Mouse (Mus musculus) small intestine, adult 2 months (tissue): ENCODE data around the gene Astn2. TPM values are rescaled to one million over a fixed set of nuclear protein-coding genes. Genes with fewer than 3 reads are reported as not detected.

Experiments
- H3K27ac ChIP-seq: fragments of 200-500 bp; 2 replicates; pipeline ENCODE4 v1.5.1; 2012; ENCODE audit warnings: low read depth, low read length, control low read depth, inconsistent platforms; ENCODE audit not compliant: insufficient read depth
- H3K27me3 ChIP-seq: fragments of 200-500 bp; 2 replicates; pipeline ENCODE4 v1.6.1; 2012; ENCODE audit warnings: mild to moderate bottlenecking, moderate library complexity, low read length, inconsistent platforms; ENCODE audit not compliant: control insufficient read depth, insufficient read depth
- H3K36me3 ChIP-seq: fragments of 200-500 bp; 2 replicates; pipeline ENCODE4 v1.6.1; 2012; ENCODE audit warnings: mild to moderate bottlenecking, low read length, control low read depth, inconsistent platforms; ENCODE audit not compliant: control insufficient read depth, insufficient read depth
- H3K4me1 ChIP-seq: fragments of 200-500 bp; 2 replicates; pipeline ENCODE4 v1.6.1; 2012; ENCODE audit warnings: low read length, inconsistent platforms, mixed read lengths; ENCODE audit not compliant: control insufficient read depth, insufficient read depth, insufficient read length
- H3K4me3 ChIP-seq: fragments of 200-500 bp; 2 replicates; pipeline ENCODE4 v1.5.1; 2012; ENCODE audit warnings: low read depth, mild to moderate bottlenecking, control low read depth, inconsistent platforms, low read length, moderate library complexity
- CTCF ChIP-seq: fragments of 200-500 bp; IDR thresholded peaks from 2 replicates; pipeline ENCODE4 v1.5.1; 2012; ENCODE audit warnings: low read depth, mild to moderate bottlenecking, control low read depth, inconsistent platforms, low read length, moderate library complexity, mixed read lengths; ENCODE audit not compliant: insufficient replicate concordance, insufficient read length; ENCODE audit errors: extremely low read depth
- POLR2A ChIP-seq: fragments of 200-500 bp; IDR thresholded peaks from 2 replicates; pipeline ENCODE4 v1.6.1; 2012; ENCODE audit warnings: low read depth, mild to moderate bottlenecking, control low read depth, inconsistent platforms, low read length, moderate library complexity
- WGBS: fragments of 180-500 bp; shearing (Covaris S2); methylation state at CpG from one replicate; pipeline ENCODE4 v1.1.7; 2018; 5-methylcytosine and 5-hydroxymethylcytosine counted together
- polyA plus RNA-seq: library from polyadenylated mRNA; depleted of rRNA; stranded (reverse); fragments of >200 nt; gene quantifications from 2 replicates; pipeline ENCODE4 v1.2.3, GENCODE M21; 2012

Gene Astn2
- polyA plus RNA-seq, 1 experiment, result 0.37 TPM

- H3K27me3 ChIP-seq, result no peaks in the 10 kb centered on the region
- WGBS, result 79% methylated on average over 6 of the region's 6 CpGs
- H3K36me3 ChIP-seq, result no peaks in the 10 kb centered on the region
- no peak overlapping the region for H3K27ac ChIP-seq
- TF ChIP-seq CTCF, result no peak
- no peak for TF ChIP-seq POLR2A
- H3K4me1 ChIP-seq, result no peaks in the 10 kb centered on the region
- H3K4me3 ChIP-seq, result no peak overlapping the region
Measured at GRCm38 (mm10) chr4:66271550-66272117, 132.8 kb downstream of the Astn2 start.

GRCm38 (mm10) chr4:66264031-66264430 lies 140.4 kb downstream of the Astn2 start:
- H3K27me3 ChIP-seq, result no peaks in the 10 kb centered on the region
- no peak overlapping the region for H3K27ac ChIP-seq
- H3K36me3 ChIP-seq, result no peaks in the 10 kb centered on the region
- TF ChIP-seq POLR2A, result no peak
- TF ChIP-seq CTCF, result no peak
- WGBS, result 75% methylated on average over 4 of the region's 4 CpGs
- no peaks in the 10 kb centered on the region for H3K4me1 ChIP-seq
- H3K4me3 ChIP-seq, result no peak overlapping the region

- Histone ChIP-seq H3K27me3 (no peaks in the 10 kb centered on the region), H3K36me3 (no peaks in the 10 kb centered on the region), H3K4me1 (no peaks in the 10 kb centered on the region), H3K4me3 (no peak overlapping the region), H3K27ac (no peak overlapping the region)
- TF ChIP-seq POLR2A, result no peak
- no peak for TF ChIP-seq CTCF
- 74% methylated on average over 3 of the region's 3 CpGs for WGBS
Measured at GRCm38 (mm10) chr4:66261276-66261675, 143.1 kb downstream of the Astn2 start.

GRCm38 (mm10) chr4:66258905-66259304 lies 145.5 kb downstream of the Astn2 start:
- no peak for TF ChIP-seq POLR2A
- Histone ChIP-seq H3K27ac (no peak overlapping the region), H3K36me3 (no peaks in the 10 kb centered on the region), H3K4me1 (no peaks in the 10 kb centered on the region), H3K27me3 (no peaks in the 10 kb centered on the region), H3K4me3 (no peak overlapping the region)
- WGBS, result 76% methylated on average over 2 of the region's 2 CpGs

GRCm38 (mm10) chr4:66254695-66255492 lies 149.5 kb downstream of the Astn2 start:
- 83% methylated on average over 4 of the region's 4 CpGs for WGBS
- TF ChIP-seq CTCF, result no peak
- TF ChIP-seq POLR2A, result no peak
- no peak overlapping the region for H3K27ac ChIP-seq
- H3K4me1 ChIP-seq, result no peaks in the 10 kb centered on the region
- no peaks in the 10 kb centered on the region for H3K27me3 ChIP-seq
- H3K36me3 ChIP-seq, result no peaks in the 10 kb centered on the region
- no peak overlapping the region for H3K4me3 ChIP-seq

- TF ChIP-seq CTCF (no peak), POLR2A (no peak)
- Histone ChIP-seq H3K36me3 (no peaks in the 10 kb centered on the region), H3K27me3 (no peaks in the 10 kb centered on the region), H3K4me1 (no peaks in the 10 kb centered on the region), H3K27ac (no peak overlapping the region), H3K4me3 (no peak overlapping the region)
- 76% methylated on average over 8 of the region's 8 CpGs for WGBS
Measured at GRCm38 (mm10) chr4:66248521-66248920, 155.9 kb downstream of the Astn2 start.

GRCm38 (mm10) chr4:66242683-66243082 lies 161.7 kb downstream of the Astn2 start:
- no peaks in the 10 kb centered on the region for H3K4me1 ChIP-seq
- H3K27ac ChIP-seq, result no peak overlapping the region
- H3K4me3 ChIP-seq, result no peak overlapping the region
- no peaks in the 10 kb centered on the region for H3K27me3 ChIP-seq
- no peak for TF ChIP-seq POLR2A
- no peak for TF ChIP-seq CTCF
- no peaks in the 10 kb centered on the region for H3K36me3 ChIP-seq

GRCm38 (mm10) chr4:66232799-66233198 lies 171.6 kb downstream of the Astn2 start:
- H3K27me3 ChIP-seq, result no peaks in the 10 kb centered on the region
- no peaks in the 10 kb centered on the region for H3K4me1 ChIP-seq
- TF ChIP-seq POLR2A (no peak), CTCF (no peak)
- no peak overlapping the region for H3K4me3 ChIP-seq
- no peaks in the 10 kb centered on the region for H3K36me3 ChIP-seq
- H3K27ac ChIP-seq, result no peak overlapping the region
- 82% methylated on average over 3 of the region's 3 CpGs for WGBS
